Mouse (Mus musculus) intestine, embryonic 16.5 days (tissue): ENCODE results near the gene Raf1. TPM values are rescaled to one million over a fixed set of nuclear protein-coding genes. Genes with fewer than 3 reads are reported as not detected.

Source experiments
- ATAC-seq: fragments of 200-750 bp; cut with Nextera tagmentation; 2 replicates; pipeline ENCODE4 v1.8.0; 2017; ENCODE audit warnings: moderate TSS enrichment, moderate library complexity
- H3K27ac ChIP-seq: fragments of 300-500 bp; sonication (generic); 2 replicates; pipeline ENCODE4 v1.5.1; 2014; ENCODE audit warnings: mild to moderate bottlenecking, low read length
- H3K27me3 ChIP-seq: fragments of 300-500 bp; sonication (generic); replicated peaks from 2 replicates; pipeline ENCODE4 v1.6.1; 2014; ENCODE audit warnings: low read length, control low read depth, mixed read lengths; ENCODE audit not compliant: control insufficient read depth, insufficient read depth
- H3K36me3 ChIP-seq: fragments of 300-500 bp; sonication (generic); 2 replicates; pipeline ENCODE4 v1.6.1; 2014; ENCODE audit warnings: low read length, control low read depth; ENCODE audit not compliant: control insufficient read depth, insufficient read depth
- H3K4me1 ChIP-seq: fragments of 300-500 bp; sonication (generic); 2 replicates; pipeline ENCODE4 v1.6.1; 2014; ENCODE audit warnings: low read length, control low read depth, mixed read lengths; ENCODE audit not compliant: control insufficient read depth, insufficient read depth
- H3K4me2 ChIP-seq: fragments of 300-500 bp; sonication (generic); 2 replicates; pipeline ENCODE4 v1.6.1; 2014; ENCODE audit warnings: low read depth, low read length, control low read depth
- H3K4me3 ChIP-seq: fragments of 300-500 bp; sonication (generic); 2 replicates; pipeline ENCODE4 v1.5.1; 2014; ENCODE audit warnings: mild to moderate bottlenecking, low read length
- H3K9ac ChIP-seq: fragments of 300-500 bp; sonication (generic); 2 replicates; pipeline ENCODE4 v1.6.1; 2014; ENCODE audit warnings: low read depth, low read length
- H3K9me3 ChIP-seq: fragments of 300-500 bp; sonication (generic); 2 replicates; pipeline ENCODE4 v1.6.1; 2016; ENCODE audit warnings: low read length, control low read depth; ENCODE audit not compliant: control insufficient read depth
- WGBS: fragments of 180-500 bp; shearing (Covaris S2); extraction: QIAGEN DNeasy Blood & Tissue Kit; methylation state at CpG from one replicate; pipeline ENCODE4 v1.1.7; 2014; 5-methylcytosine and 5-hydroxymethylcytosine counted together
- polyA plus RNA-seq: library from polyadenylated mRNA; unstranded; fragments of >200 nt; fragmentation: Nextera tagmentation; extraction: Ambion mirVana; gene quantifications from 2 replicates; pipeline ENCODE4 v1.2.1, GENCODE M21; 2015

Gene Raf1
- polyA plus RNA-seq, 1 experiment from 2014 or later: 71.4 TPM

DNA sequence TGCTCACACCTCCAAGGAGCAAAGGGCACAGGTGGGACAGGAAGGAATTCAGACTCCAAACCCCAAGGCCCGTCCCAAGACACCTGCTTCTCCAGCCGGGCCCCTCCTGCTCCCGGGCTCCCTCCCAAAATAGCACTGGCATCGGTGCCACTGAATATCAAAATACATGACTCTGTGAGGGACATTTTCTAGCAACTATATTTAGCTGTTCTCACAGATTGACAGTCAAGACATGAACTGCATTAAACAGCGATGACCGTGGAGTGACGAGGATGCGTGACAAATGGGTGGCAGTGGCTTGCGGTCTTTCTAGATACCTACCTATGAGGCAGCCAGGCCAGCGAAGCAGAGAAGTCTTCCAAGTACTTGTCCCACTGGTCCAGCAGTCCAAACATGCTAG lies 90.1 kb downstream of the Raf1 start:
- H3K36me3 ChIP-seq: 0 out of 2 replicates have a peak, but pooled peaks cover 3% of the 10 kb centered on the region
- no peak overlapping the region for H3K4me2 ChIP-seq
- no peaks in the 10 kb centered on the region for H3K4me1 ChIP-seq
- no peak overlapping the region for H3K4me3 ChIP-seq
- H3K27ac ChIP-seq: no peak overlapping the region
- H3K27me3 ChIP-seq: no peaks in the 10 kb centered on the region
- no peaks in the 10 kb centered on the region for H3K9me3 ChIP-seq
- ATAC-seq: no peak
- no peak overlapping the region for H3K9ac ChIP-seq
- 90% methylated on average over 10 of the region's 10 CpGs for WGBS

DNA sequence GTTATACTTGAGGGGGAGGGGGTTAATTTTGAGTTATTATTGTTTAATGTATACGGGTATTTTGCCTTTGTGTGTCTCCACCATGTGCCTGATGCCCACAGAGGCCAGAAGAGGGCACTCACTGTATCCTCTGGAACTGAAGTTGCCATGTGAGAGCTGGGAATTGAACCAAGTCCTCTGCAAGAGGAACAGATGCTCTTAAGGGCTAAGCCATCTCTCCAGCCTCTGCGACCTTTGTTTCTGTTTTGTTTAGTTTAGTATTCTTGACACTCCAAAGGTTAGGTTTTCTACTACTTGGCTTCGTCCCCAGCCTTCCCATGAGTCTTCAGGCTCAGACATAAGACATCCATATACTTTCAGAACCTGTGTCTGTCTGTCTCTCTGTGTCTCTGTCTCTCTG lies 92.3 kb downstream of the Raf1 start:
- Histone ChIP-seq H3K36me3 (peaks cover 3% of the 10 kb centered on the region; the same call in 1 of the 2 replicates), H3K27ac (no peak overlapping the region), H3K9ac (no peak overlapping the region), H3K9me3 (no peaks in the 10 kb centered on the region), H3K4me2 (no peak overlapping the region), H3K27me3 (no peaks in the 10 kb centered on the region), H3K4me1 (no peaks in the 10 kb centered on the region), H3K4me3 (no peak overlapping the region)
- 73% methylated on average over 3 of the region's 3 CpGs for WGBS
- ATAC-seq: no peak

DNA sequence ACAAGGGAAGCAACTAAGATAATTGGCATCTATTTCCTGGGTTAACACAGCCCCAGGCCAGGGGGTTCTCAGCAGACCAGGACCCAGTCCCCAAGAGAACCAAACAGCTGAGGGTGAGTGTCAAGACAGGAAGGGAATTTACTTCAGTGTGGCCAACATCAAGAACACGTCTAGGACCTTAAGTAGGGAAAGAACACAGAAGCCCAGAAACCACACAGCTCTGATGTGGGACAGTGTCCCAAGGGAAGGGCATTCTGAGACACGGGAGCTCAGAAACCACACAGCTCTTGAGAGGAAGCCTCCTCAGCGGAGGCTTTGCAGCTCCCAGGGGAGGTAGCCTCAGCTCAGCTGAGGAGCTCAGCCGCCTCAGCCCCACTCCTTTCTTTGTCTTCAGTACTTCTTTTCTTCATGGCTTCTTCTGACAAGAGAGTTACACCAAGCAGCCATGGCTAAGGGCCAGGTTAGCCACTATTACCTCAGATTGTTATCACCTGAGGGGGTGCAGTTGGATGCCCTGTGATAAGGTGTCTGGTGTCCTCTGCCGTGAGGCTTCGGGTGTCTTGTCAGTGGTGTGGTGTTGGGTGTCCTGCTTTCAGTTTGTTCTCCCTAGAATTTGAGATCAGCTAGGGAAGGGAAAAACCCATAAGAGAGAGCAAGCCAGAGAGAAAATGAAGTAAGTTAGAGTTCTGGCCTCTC lies 92.9 kb downstream of the Raf1 start:
- H3K27ac ChIP-seq: no peak overlapping the region
- WGBS: 79% methylated on average over 6 of the region's 6 CpGs
- no peak overlapping the region for H3K4me3 ChIP-seq
- H3K36me3 ChIP-seq: peaks cover 3% of the 10 kb centered on the region; the same call in 1 of the 2 replicates
- H3K4me1 ChIP-seq: no peaks in the 10 kb centered on the region
- no peak overlapping the region for H3K4me2 ChIP-seq
- no peaks in the 10 kb centered on the region for H3K27me3 ChIP-seq
- H3K9me3 ChIP-seq: no peaks in the 10 kb centered on the region
- no peak overlapping the region for H3K9ac ChIP-seq
- no peak for ATAC-seq

DNA sequence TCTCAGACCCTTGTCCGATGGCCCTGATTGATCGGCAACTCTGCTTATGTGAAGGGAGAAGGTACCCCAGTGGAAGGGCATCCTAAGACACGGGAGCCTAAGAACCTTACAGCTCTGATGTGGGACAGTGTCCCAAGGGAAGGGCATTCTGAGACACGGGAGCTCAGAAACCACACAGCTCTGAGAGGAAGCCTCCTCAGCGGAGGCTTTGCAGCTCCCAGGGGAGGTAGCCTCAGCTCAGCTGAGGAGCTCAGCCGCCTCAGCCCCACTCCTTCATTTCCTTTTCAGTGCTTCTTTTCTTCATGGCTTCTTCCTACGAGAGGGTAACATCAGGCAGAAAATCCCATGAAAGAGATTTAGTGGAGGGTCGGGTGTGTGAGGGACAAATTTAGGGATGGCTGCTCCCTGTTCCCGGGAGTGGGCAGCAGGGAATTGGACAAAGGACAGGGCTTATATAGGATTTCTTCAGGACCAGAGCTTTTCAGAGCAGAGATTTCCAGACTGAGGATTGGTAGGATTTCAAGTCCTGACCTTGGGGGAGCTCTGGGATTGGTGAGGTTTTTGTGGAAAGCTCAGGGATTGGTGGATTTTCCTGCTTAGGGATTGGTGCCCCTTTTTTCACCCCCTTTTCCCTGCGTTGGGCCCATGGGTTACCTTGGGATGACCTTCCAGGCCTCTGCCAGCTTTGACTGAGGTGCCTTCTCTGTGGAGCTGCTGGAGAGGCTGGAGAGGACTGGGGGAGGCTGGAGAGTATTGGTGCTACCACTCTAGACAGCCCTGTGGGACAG lies 93.9 kb downstream of the Raf1 start:
- Histone ChIP-seq H3K36me3 (peaks cover 3% of the 10 kb centered on the region; the same call in 1 of the 2 replicates), H3K4me1 (no peaks in the 10 kb centered on the region), H3K27me3 (no peaks in the 10 kb centered on the region), H3K9me3 (no peaks in the 10 kb centered on the region), H3K4me2 (no peak overlapping the region), H3K9ac (no peak overlapping the region), H3K4me3 (no peak overlapping the region), H3K27ac (no peak overlapping the region)
- 80% methylated on average over 10 of the region's 10 CpGs for WGBS
- no peak for ATAC-seq

DNA sequence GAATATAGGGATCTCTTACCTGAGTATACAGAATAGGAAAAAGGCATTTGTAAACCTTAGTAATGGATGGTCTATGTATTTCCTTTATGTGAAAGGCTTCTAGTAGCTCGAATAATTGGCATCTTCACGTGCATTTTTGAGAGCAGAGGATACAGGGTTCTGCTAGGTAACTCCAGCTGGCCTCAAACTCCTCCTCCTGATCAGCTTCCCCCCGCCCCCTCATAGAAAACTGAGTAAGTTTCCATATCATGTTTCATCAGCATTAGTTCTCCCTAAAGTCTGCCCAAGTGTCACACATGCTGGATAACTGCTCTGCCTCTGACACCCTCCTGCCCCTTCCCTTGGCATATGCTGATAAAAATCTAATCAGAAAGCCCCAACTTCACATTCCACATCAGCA lies 95.6 kb downstream of the Raf1 start:
- no peak for ATAC-seq
- H3K4me3 ChIP-seq: no peak overlapping the region
- H3K4me2 ChIP-seq: no peak overlapping the region
- 85% methylated on average over 3 of the region's 3 CpGs for WGBS
- H3K9ac ChIP-seq: no peak overlapping the region
- H3K27ac ChIP-seq: no peak overlapping the region
- no peaks in the 10 kb centered on the region for H3K9me3 ChIP-seq
- H3K36me3 ChIP-seq: peaks cover 3% of the 10 kb centered on the region; the same call in 1 of the 2 replicates
- H3K4me1 ChIP-seq: no peaks in the 10 kb centered on the region
- no peaks in the 10 kb centered on the region for H3K27me3 ChIP-seq

DNA sequence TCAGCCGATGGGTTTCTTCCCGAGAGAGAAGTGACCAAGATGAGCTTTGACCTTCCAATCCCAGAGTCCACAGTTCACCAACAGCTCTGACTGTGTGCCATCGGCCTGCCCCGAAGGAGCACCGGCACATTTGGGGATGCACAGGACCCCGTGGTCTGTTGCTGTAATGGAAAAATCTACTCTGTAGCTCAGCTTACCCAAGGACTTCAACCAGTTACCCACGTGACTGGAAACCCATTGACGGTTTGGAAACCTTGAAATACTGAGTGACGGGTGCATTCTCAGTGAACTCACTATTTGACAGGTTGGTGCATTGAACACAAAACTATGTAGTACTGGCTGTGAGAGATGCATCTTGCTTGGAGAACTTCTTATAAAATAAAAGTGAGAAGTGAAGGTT lies 98.5 kb downstream of the Raf1 start:
- Histone ChIP-seq H3K4me3 (no peak overlapping the region), H3K9ac (no peak overlapping the region), H3K36me3 (peaks cover 3% of the 10 kb centered on the region; the same call in 1 of the 2 replicates), H3K4me1 (no peaks in the 10 kb centered on the region), H3K27me3 (no peaks in the 10 kb centered on the region), H3K4me2 (no peak overlapping the region), H3K27ac (no peak overlapping the region), H3K9me3 (no peaks in the 10 kb centered on the region)
- 90% methylated on average over 9 of the region's 9 CpGs for WGBS
- no peak for ATAC-seq

DNA sequence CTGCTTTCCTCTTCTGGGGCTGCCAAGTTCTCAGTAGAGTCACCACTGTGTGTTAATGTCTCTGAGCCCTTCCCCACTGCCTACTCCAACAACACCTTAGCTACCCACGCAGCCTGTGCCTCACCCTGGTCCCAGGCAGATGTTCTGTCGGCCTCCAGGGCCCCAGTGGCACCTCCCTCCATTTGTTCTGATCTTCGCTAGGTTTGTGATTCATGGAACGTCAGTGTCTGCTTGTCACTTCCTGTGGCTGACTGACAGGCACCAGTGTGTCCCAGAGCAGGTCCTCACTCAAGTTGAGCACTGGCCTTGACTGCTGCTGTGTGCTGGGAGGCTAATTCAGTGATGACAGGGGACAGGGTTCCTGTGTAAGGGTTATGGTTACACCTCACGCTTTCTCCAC lies 99.0 kb downstream of the Raf1 start:
- Histone ChIP-seq H3K4me1 (no peaks in the 10 kb centered on the region), H3K27ac (no peak overlapping the region), H3K4me2 (no peak overlapping the region), H3K36me3 (no peaks in the 10 kb centered on the region; the same call in 1 of the 2 replicates), H3K9ac (no peak overlapping the region), H3K4me3 (no peak overlapping the region), H3K27me3 (no peaks in the 10 kb centered on the region), H3K9me3 (no peaks in the 10 kb centered on the region)
- ATAC-seq: no peak
- 83% methylated on average over 5 of the region's 5 CpGs for WGBS

DNA sequence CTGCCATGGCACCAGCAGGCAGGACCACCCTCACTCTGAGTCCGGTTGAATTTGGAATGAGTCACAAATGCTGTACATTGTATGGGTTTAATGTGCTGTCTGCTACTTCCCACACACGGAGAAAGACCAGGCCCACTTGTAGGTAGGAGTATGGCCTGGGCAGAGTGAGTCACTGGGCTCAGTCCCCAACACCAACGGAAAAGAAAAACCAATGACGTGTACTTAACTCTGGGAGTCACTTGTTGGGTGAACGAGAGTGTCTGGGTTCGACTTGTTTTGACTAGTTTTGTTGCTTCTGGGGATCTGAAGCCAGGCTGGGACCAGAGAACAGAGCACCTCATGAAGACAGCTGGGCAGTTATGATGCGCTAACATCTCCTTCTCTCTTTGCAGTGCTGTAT lies 102.3 kb downstream of the Raf1 start:
- Histone ChIP-seq H3K4me1 (no peaks in the 10 kb centered on the region), H3K27ac (no peak overlapping the region), H3K27me3 (no peaks in the 10 kb centered on the region), H3K9ac (no peak overlapping the region), H3K36me3 (peaks cover 8% of the 10 kb centered on the region), H3K4me3 (no peak overlapping the region), H3K9me3 (0 out of 2 replicates have a peak, but pooled peaks cover 1% of the 10 kb centered on the region), H3K4me2 (no peak overlapping the region)
- no peak for ATAC-seq
- 88% methylated on average over 7 of the region's 7 CpGs for WGBS
